Mouse (Mus musculus): ENCODE measurements around the gene Cux2.

DNA sequence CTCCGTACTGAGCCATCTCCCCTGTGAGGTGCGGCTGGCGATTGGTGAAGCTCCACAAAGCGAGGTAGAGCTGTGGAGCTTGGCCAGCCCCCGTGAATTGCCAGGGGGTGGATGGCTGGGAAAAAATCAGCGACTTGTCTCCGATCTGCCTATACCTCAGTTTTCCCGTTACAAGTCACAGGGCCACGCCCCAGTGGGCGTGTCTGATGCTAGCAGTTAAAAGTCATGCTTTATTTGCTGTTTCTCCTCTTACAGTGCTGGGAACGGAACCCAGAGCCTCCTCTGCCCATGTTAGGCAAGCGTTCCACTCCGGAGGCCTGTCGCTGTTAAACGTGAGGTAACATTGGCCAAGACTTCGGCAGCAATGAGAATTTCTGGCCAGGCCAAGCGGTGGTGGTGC, 144.2 kb downstream of the Cux2 start:
- TF ChIP-seq EP300 (IDR thresholded peaks at IDR 0.05): no peak
- TF ChIP-seq CTCF (IDR thresholded peaks at IDR 0.05): no peak
